Mouse (Mus musculus): ENCODE data around the gene Bub3.

The Bub3 gene

DNA sequence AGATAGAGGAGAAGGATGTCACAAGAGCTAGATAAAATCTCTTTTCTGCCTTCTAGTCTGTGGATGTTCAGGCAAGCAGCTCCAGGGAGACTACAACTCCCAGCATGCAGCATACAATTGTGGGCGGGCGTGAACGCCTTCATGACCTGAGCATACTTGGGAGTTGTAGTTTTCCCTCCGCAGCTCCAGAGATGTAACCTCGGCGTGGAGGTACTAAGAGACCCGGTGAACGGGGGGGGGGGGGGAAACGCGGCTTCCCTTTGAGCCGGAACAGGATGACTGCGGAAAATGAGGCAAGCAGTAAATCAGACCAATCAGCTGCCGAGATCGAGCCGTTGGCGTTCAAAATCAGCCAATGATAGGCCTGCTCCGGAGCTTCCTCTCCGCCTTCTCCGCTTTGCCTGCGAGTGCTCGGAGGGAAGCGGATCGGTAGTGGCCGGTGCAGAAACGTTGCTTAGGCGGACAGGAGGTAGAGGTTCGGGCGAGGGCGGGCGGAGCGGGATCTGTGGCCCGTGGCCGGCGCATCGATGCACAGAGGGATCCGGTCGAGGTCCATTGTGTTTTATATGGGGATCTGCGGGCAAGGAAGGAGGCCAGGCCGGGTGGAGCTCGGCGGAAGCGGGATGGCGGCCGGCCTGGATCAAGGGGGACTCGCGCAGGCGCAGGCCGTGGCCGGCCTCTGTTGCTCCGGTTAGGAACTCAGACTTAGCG lies at the start of gene Bub3:
Gene Bub3, plus strand, starts transcription at position 237 of the 711 bp plus-strand sequence.
- DNase-seq (ENCODE audit: low read depth, low spot score): peak; percentile 99

DNA sequence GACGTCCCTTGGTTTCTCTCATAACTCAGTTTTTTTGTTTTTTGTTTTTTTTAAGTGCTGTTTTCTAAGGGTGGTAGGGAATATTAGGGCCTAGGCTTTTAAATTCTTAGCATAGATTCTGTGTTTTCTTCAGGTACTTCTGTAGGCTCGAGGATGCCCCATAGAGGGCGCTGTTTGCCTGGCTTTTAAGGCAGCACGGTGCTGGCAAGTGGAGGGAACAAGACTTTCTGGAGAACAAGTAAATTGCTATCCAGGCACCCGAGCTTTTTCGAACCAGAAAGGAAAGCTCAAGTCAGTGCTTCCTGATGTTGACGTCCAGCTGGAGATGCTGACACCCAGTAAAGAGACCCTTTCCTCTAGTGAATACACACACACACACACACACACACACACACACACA lies 20.0 kb upstream of the Bub3 start:
- peak; percentile 91 for DNase-seq (ENCODE audit: low read depth, low spot score)

DNA sequence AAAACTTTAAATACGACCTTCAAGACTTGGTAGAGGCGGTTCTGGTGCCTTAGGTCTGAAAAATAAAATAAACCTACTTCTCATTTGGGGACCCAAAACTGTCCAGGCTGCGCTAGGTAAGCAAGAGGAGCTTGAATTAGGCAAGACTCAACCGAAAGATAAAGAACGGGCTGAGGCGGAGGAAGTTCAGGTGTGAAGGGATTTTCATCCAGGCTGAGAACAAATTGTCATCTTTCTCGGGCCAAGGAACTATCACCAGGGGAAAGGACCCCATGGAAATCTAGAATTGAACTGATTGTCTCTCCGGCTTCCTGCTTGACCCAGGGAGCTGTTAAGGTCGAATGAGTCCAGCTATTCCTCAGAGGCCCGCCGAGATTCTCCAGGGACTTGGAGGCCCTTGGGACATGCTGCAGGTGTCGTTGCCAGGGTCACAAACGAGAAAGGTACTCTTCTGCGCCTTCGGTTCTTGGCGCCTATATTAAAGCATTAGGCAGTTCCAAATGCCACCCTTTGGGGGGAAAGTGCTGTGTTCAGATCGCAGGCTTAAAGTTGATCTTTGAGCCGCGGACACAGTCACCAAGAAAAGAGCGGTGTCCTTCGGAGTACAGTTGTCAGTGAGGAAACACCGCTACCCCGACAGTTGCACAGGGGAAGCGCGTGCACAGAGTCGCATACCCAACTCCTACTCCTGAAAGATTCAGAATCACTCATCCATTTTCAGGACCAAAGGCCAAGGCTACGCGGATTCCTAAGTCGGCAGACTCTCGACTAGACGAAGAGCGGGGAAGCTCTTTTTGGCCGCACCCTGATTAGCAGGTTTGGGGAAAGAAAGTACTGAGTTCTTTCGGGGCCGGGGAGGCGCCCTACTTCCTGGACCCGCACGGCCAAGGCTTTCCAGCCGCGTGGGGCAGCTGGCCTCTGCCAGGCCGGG lies 18.6 kb upstream of the Bub3 start:
- DNase-seq (ENCODE audit: low read depth, low spot score): no peak

DNA sequence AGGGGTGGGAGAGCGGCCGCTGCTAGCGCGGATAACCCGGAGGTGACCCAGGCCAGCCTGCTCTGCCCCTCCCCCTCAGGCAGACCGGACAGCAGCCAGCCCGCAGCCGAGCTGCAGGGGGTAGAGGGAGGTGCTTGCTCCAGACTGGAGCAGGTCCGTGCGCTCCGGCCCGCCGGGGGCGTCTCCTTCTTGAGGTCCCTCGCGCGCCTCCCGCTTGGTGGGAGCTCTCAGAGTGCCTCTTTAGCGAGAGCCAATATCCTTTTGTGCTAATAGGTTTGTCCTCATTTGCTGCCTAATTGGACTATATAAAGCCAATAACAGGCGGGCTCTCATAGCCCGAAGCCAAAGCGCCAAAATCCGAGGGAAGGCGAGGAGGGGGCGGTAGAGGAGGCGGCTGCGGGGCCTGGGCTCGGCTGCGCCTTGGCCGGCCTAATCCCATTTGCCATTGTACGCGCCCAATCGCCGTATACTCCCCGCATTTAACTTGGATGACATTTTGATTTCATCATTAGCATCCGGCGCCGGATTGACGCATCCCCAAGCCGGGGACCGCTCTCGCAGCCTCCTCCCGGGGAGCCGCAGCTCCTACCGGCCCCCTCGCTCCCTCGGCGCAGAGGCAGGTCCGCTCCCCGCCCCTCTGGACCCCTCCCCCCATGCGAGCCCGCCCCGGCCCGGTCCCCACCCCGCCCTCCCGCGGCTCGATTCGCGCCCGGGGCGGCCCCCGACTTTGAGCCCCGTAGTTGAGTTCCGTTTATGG lies 17.7 kb upstream of the Bub3 start, which contains the start of gene Hmx3:
Gene Hmx3, plus strand, starts transcription at position 753 of the 757 bp plus-strand sequence.
- no peak for DNase-seq (ENCODE audit: low read depth, low spot score)

DNA sequence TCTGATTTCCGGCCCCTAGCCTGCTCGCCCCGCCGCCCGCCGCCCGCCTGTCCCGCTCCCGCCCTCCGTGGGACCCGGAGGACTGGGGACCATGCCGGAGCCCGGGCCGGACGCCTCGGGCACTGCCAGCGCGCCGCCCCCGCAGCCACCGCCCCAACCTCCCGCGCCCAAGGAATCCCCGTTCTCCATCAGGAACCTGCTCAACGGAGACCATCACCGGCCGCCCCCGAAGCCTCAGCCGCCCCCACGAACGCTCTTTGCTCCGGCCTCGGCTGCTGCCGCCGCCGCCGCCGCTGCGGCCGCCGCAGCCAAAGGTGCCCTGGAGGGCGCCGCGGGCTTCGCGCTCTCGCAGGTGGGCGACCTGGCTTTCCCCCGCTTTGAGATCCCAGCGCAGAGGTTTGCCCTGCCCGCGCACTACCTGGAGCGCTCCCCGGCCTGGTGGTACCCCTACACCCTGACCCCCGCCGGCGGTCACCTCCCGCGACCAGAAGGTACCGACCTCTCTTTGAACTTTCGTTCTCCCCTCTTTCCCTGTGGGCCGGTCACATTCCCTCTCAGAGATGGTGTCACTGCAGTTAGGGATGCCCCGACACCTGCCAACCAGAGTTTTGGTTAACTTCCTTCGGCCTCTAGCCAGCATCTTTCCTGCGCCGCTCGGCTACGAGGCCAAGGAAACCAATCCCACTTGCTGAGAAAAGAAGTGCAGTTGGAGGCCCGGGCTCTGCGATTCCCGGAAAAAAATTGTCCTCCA lies 17.0 kb upstream of the Bub3 start:
- DNase-seq (ENCODE audit: low read depth, low spot score): no peak

DNA sequence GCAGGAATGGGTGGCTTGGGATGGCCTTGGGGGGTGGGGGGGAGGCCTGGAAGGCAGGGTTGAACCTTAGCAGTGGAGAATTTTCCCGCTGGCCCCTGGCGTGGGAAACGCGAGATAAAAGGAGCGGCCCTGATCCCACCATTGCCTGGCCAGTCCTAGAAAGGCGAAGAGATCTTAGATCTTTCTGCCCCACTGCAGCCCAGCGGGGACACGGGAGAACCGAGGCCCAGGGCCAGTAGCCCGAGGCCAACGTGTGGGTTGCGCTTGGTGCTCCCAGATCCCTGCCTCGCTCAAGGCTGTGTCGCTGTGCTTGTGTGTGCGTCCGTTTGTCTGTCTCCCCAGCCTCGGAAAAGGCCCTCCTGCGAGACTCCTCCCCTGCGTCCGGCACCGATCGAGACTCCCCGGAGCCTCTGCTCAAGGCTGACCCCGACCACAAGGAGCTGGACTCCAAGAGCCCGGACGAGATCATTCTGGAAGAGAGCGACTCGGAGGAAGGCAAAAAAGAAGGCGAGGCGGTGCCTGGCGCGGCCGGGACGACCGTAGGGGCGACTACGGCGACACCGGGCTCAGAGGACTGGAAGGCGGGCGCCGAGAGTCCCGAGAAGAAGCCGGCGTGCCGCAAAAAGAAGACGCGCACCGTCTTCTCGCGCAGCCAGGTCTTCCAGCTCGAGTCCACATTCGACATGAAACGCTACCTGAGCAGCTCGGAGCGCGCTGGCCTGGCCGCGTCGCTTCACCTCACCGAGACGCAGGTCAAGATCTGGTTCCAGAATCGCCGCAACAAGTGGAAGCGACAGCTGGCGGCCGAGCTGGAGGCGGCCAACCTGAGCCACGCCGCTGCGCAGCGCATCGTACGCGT lies 16.2 kb upstream of the Bub3 start:
- DNase-seq (ENCODE audit: low read depth, low spot score): no peak

DNA sequence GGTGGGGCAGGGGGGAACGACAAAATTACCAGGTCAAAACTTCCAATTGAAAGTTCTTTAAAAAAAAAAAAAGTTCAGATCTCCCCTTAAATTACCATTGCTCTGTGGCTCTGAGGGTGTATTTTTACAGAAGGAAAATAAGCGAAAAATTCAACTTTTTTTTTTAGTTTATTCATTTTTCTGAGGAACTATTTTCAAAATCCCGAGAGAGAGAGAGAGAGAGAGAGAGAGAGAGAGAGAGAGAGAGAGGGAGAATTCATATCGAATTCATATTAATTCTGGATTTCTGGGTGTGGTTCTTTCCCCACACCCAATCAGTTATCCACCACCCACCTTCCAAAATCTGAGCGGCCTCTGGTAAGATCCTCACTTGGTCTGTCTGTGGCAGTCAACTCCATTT lies 15.2 kb upstream of the Bub3 start:
- no peak for DNase-seq (ENCODE audit: low read depth, low spot score)

DNA sequence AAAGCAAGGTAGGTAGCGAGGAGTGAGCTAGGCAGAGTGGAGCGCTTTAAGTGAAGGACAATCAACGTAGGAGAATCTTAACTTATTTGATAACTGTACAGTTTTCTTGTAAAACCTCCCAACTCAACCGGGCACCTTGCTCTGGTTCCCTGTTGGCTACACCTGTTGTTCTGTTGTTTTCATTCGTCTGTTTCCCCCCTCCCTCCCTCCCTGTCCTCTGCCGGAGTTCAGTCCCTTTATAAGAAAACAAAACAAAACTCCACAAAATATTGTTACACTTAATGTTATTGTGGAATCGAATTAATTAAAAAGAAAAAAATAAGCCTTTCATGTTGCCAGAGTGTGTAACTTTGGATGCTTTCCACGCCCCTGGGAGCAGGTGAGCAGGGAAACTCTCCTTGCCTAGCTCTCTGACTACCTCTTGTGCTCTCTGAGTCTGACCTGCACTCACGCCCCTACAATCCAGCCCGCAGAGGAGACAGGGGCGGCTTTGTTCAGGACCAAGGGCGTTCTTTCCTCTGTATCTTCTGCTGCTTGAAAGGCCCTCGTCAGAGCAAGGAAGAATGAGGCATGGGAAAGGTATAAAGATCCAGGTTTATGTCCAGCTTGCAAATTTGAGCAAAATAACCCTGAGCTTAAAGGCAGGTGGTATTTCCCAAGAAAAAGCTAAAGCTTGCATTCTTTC lies 14.2 kb upstream of the Bub3 start:
- DNase-seq (ENCODE audit: low read depth, low spot score): no peak

DNA sequence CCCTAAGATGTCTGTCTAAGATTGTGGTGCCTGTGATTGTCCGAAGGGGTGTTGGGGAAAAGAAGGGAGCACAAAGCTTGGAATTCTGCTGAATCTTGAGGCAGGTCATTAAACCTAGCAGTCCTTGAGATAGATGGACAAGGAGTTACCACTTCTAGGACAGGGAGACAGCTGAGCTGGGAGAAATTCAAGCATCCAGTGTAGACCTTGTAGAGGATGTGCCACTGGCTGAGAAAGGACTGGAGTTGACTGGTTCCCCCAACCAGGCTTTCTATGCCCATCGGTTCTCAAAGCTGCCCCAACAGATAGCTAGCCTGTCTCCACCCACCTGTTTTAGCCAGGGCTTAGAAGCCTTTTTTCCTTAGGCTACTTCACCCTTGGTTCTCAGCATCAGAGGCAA lies 13.6 kb upstream of the Bub3 start:
- DNase-seq (ENCODE audit: low read depth, low spot score): no peak

DNA sequence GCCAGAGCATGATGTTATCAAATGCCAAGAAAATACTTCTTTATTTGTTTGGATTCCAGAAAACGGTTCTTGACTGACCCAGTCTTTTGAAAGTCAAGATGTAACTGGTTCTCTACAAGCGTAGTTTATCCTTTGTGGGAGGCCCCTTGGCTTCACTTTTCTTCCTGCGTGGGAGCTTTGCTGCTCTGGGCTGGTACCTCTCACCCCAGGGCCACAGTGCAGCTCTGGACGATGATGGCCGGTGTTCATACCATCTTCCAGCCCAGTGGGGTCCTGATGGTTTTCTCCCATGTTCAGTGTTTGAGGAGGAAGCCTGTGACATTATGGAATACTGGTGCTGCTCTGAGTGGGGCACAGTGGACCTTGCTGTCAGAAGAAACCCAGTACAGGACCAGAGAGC lies 12.5 kb upstream of the Bub3 start:
- no peak for DNase-seq (ENCODE audit: low read depth, low spot score)

DNA sequence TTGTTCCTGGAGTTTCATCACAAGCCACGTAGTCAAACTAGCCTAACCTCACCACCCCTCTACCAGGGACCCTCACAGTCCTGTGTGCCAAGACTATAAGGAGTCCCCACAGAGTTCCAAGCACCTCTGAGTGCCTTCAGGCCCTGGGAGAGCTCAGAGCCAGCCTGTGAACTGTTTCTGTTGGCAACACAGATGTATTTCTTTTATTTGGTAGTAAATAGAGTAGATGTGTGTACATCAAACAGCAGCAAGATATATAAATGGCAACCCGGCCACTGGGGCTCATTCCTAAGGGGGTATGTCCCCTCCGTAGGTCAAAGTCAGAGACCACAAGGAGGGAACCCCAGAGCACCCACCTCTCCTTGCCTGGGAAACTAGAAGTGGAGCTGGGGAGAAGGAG lies 11.5 kb upstream of the Bub3 start, which contains the start of gene Hmx2:
Gene Hmx2, plus strand, starts transcription at position 301 of the 400 bp plus-strand sequence.
- DNase-seq (ENCODE audit: low read depth, low spot score): no peak

DNA sequence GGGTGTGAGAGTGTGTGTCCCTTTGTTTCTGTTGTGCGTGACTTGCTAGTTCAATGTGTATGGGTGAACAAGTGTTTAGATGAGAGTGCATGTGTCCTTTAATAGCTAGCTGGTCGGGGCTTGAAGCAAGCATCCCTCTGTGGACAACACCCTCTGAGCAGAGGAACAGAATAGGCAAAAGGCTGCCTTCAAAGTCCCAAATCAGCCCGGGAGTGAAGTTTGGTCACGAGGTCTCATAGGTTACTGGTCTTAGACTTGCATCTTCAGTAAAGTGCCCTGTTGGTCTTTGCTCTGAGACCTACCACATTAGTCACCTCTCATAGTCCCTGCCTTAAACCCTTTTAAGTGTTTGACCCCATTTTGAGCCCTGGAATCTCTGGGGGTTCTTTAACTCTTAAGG lies 8.6 kb upstream of the Bub3 start:
- no peak for DNase-seq (ENCODE audit: low read depth, low spot score)

DNA sequence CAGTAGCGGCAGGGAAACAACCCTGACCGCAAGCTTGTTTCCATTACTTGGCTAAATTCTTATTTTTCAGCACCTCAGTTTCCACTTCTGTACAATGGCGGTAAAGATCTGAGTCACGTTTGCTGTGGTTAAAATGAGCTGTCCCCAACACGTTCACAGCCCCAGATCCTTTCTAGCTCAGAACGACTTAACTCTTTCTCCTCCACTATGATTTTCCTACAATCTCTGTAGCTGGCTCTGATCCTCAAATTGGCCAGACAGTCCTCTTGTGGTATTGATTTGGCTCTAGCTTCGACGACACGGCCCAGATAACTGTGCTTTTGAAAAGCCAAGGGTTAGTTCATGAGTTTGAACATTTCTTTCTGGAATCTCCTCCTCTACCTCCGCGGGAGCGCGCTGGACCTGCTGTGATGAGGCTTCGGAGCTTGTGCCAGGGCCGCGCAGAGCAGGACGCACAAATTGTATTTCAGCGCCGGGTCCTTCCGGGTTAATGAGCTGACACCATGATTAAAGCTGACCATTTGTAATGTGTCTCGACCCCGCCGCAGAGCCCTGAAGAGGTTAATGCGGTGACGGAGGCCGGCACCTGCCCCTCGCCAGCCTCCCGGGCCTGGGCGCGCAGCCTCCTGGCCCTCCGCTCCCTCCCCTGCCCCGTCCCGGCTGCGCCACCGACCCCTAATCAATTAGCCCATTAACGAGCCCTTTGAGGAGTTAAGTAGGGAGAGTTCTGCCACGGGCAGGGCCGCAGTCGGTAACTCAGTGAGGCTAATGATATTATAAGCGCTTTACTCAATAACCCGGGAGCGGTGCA lies 7.9 kb upstream of the Bub3 start:
- no peak for DNase-seq (ENCODE audit: low read depth, low spot score)

DNA sequence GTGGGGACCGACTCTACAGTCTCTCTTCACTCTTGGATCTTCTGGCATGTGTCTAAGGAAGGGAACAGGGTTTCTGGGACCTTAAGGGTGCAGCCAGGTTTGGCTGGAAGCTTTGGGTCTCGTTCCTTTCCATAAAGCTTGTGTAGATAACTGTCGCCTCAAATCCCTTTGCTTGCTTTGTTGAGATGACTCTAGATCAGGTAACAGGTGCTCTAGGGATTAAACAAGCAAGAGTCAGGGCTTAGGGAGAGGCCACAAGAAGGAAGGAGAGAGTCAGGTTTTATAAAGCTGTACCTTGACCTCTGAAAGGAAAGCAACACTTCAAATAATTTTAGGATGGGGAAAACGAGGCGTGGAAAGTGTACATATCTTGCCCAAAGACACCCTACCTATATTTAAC lies 7.2 kb upstream of the Bub3 start:
- no peak for DNase-seq (ENCODE audit: low read depth, low spot score)

DNA sequence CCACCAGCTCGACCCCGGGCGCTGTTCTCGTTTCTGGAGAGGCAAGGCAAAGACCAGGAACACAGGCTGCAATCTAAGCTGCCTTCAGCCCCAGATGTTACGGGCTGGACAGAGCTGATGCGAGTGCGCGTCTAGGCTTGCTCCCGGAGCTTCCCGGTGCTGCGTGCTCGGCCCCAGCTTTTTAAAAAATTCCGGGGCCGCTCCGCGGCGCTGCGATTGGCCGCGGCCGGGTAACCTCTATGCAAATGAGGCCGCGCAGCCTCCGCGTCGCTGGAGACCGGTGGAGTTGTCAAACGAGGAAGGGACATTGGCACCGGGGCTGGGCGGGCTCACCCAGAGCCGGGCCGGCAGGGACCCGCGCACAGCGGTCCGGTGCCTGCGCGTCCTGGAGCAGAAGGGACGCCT lies 6.2 kb upstream of the Bub3 start:
- no peak for DNase-seq (ENCODE audit: low read depth, low spot score)

DNA sequence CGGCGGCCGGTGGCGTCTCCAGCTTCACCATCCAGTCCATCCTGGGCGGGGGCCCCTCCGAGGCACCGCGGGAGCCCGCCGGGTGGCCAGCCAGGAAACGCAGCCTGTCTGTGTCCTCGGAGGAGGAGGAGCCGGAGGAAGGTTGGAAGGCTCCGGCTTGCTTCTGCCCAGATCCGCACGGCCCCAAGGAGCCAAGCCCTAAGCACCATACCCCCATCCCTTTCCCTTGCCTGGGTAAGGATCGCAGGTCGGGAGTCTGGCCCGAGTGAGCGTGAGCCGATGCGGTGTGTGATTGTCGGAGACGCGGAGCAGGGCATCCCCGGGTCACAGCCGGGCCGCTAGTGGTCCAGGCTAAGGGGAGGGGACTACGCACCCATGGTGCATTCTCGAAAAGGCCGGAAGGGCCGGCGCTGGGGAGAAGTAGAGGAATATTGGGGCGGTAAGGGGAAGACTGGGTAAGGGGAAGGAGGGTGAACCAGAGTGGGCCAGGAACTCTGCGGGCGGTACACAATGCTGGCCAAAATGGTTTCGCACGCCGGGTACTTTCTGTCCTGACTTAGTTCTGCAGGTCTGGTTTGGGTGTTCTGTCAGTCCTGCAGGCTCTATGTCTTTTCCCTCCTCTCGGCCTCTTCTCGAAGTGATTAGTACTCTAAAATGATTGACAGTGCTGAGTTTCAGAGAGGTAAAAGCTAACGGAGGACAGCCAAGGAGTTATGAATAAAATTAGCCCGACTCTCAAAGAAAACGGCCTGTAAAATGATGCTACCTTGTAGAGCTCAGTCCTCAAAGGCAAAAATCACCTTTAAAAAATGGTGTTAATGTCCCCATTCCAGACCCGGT lies 5.5 kb upstream of the Bub3 start:
- no peak for DNase-seq (ENCODE audit: low read depth, low spot score)

DNA sequence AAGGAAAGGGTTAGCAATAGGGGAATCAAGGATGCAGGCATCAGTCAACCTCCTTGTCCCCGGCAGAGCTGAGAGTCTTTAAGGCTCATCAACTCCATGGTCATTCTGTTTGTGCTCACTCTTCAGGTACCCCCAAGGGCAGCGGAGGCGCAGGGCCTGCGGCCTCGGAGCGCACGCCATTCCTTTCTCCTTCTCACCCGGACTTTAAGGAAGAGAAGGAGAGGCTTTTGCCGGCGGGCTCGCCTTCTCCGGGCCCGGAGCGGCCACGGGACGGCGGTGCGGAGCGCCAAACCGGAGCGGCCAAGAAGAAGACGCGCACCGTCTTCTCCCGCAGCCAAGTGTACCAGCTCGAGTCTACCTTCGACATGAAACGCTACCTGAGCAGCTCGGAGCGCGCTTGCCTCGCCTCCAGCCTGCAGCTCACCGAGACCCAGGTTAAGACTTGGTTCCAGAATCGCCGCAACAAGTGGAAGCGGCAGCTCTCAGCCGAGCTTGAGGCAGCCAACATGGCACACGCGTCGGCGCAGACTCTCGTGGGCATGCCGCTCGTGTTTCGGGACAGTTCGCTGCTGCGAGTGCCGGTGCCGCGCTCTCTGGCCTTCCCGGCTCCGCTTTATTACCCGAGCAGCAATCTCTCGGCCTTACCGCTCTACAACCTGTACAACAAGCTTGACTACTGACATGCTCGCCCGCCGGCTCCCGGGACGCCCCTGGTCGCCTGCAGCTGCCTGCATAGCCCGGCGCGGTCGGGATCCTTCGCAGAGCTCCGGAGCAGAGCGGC lies 4.5 kb upstream of the Bub3 start:
- DNase-seq (ENCODE audit: low read depth, low spot score): no peak

Measured in brain, adult 2 months (tissue).